ENCODE assay signal across 20 mouse cellular contexts in the genomic region with DNA sequence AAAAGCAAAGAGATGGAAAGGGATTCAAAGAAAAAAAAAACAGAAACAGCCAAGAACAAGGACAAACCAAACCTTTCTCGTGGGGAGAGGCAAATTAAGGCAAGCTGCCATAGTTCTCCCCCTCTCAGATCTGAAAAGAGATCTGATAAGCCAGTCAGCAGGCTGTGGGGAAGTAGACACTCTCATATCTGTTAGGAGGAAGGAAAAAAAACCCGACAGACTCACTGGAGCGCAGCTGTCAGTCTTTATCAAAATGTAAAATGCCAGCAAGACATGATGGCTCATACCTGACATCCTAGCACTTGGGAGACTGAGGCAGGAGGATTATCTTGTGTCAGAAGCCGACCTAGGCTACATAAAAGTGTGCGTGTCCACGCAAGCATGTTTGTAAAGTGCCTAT. TPM values are rescaled to one million over a fixed set of nuclear protein-coding genes. Genes with fewer than 3 reads are reported as not detected.
DNase-seq lines count a peak whose midpoint lies in the region; ATAC-seq and TF ChIP-seq lines count a peak whose summit lies in the region.
"Had no signal": no experiment of that assay in that cellular context is flagged by ENCODE, and none has a peak within 500 bp of the region (broad histone marks: within the 10 kb centered on the region; RNA-seq: fewer than 3 reads in every experiment).

No protein-coding gene starts in this region.

- in situ Hi-C loops in CH12.LX (cut with MboI; ENCODE audit: low pct_ligation_motif_present, low pct_unique_long_range_greater_than_20kb, low sequenced_read_pairs) = no loop called here

- no peak for TF ChIP-seq CTCF in CH12.LX (conservative IDR thresholded peaks at IDR 0.05 in 1 of 2, IDR thresholded peaks at IDR 0.05 in 1 of 2; ENCODE audit: low read depth in 2 of 2, low read length in 2 of 2)
- no peak for TF ChIP-seq CTCF in liver, postnatal 0 days (IDR thresholded peaks at IDR 0.05; ENCODE audit: low read depth)

- dilution Hi-C loops in CH12.LX (cut with MboI; ENCODE audit: extremely low pct_ligation_motif_present, extremely low pct_unique_long_range_greater_than_20kb, low sequenced_read_pairs) = no loop called here

- no peak for TF ChIP-seq POLR2A in CH12.LX (IDR thresholded peaks at IDR 0.05; ENCODE audit: low read depth, low read length)

- no peak; the same call in 1 of the 2 replicates for TF ChIP-seq RAD21 in CH12.LX (IDR thresholded peaks at IDR 0.05; ENCODE audit: low read depth, low read length)

- H3K4me1 ChIP-seq in CH12.LX (ENCODE audit: control insufficient read depth in 1 of 2, insufficient read depth in 2 of 2) = peaks cover 44 to 91% of the 10 kb centered on the region in 2 experiments
- peaks cover 68% of the 10 kb centered on the region for H3K4me1 ChIP-seq in liver, postnatal 0 days (ENCODE audit: insufficient read depth)
- H3K4me1 ChIP-seq: embryonic facial prominence, embryonic 15.5 days; forebrain, embryonic 10.5 days; midbrain, embryonic 15.5 days had no signal

- peaks cover 30 to 76% of the 10 kb centered on the region in 2 experiments for H3K36me3 ChIP-seq in CH12.LX (replicated peaks in 1 of 2; ENCODE audit: control insufficient read depth in 1 of 2, insufficient read depth in 1 of 2, low read length in 1 of 2)
- no peaks in the 10 kb centered on the region for H3K36me3 ChIP-seq in liver, postnatal 0 days (replicated peaks; ENCODE audit: insufficient read depth, low read length)
- H3K36me3 ChIP-seq in splenic B cell, adult 2 months (ENCODE audit: control insufficient read depth, insufficient read depth, low read length, poor library complexity, severe bottlenecking) = peaks cover 9% of the 10 kb centered on the region; the same call in 1 of the 2 replicates
- H3K36me3 ChIP-seq: embryonic facial prominence, embryonic 15.5 days; forebrain, embryonic 10.5 days; hindbrain, embryonic 12.5 days; midbrain, embryonic 15.5 days had no signal

- TF ChIP-seq EP300 in CH12.LX (IDR thresholded peaks at IDR 0.05; ENCODE audit: low read length) = peak; percentile 78
- no peak for TF ChIP-seq EP300 in liver, postnatal 0 days (IDR thresholded peaks at IDR 0.05; ENCODE audit: low read depth)

- H3K4me2 ChIP-seq in CH12.LX (ENCODE audit: insufficient read depth, low read depth, poor library complexity, severe bottlenecking) = peak overlapping the region; percentile 65
- H3K4me2 ChIP-seq in liver, postnatal 0 days (ENCODE audit: low read depth, low read length) = peak overlapping the region; percentile 34
- H3K4me2 ChIP-seq: embryonic facial prominence, embryonic 15.5 days; hindbrain, embryonic 12.5 days; midbrain, embryonic 15.5 days had no signal

- 37% methylated on average over 6 of the region's 6 CpGs for WGBS in liver, postnatal 0 days (ENCODE audit: insufficient replicate concordance)

- ATAC-seq in granulocyte monocyte progenitor cell, adult 5-6 weeks (replicated peaks; ENCODE audit: poor library complexity, severe bottlenecking) = peak; percentile 44; the same call in 1 of the 2 replicates
- no peak for ATAC-seq in liver, postnatal 0 days
- ATAC-seq: midbrain, embryonic 15.5 days had no signal

- peak; percentile 74 for DNase-seq in CH12.LX (ENCODE audit: extremely low read depth)
- DNase-seq in liver, postnatal 0 days = no peak
- DNase-seq in splenic B cell, adult 2 months (ENCODE audit: low read depth, low spot score) = peak; percentile 81
- DNase-seq in kidney, adult 8-10 months = no peak
- no peak for DNase-seq in embryo, embryonic 11 days
- DNase-seq in heart, postnatal 4 days = no peak
- DNase-seq: adrenal gland, postnatal 36 days; cerebellum, adult 9-11 months; gastrocnemius, adult 2 months; left cerebral cortex, postnatal 4 days; lung, adult 18-20 months; lung, postnatal 4 days; right cerebral cortex, postnatal 14 days; thymus, postnatal 4 days had no signal

- H3K9ac ChIP-seq in CH12.LX (ENCODE audit: insufficient read depth, low read depth) = no peak overlapping the region
- no peak overlapping the region for H3K9ac ChIP-seq in liver, postnatal 0 days (replicated peaks)
- H3K9ac ChIP-seq: embryonic facial prominence, embryonic 15.5 days; hindbrain, embryonic 12.5 days; midbrain, embryonic 15.5 days had no signal

- no peak overlapping the region for H3K4me3 ChIP-seq in CH12.LX (replicated peaks in 1 of 3; ENCODE audit: low read depth in 2 of 3, low read length in 2 of 3, poor library complexity in 1 of 3)
- H3K4me3 ChIP-seq in liver, postnatal 0 days (ENCODE audit: low read depth, low read length) = no peak overlapping the region
- H3K4me3 ChIP-seq: embryonic facial prominence, embryonic 15.5 days; forebrain, embryonic 10.5 days; gastrocnemius, adult 2 months; hindbrain, embryonic 12.5 days; layer of hippocampus, adult 2 months; midbrain, embryonic 15.5 days had no signal

- H3K27ac ChIP-seq in CH12.LX (ENCODE audit: insufficient read depth, low read depth) = peak overlapping the region; percentile 72
- H3K27ac ChIP-seq in liver, postnatal 0 days (ENCODE audit: low read depth) = peak overlapping the region; percentile 57
- H3K27ac ChIP-seq: embryonic facial prominence, embryonic 15.5 days; forebrain, embryonic 10.5 days; gastrocnemius, adult 2 months; hindbrain, embryonic 12.5 days; layer of hippocampus, adult 2 months; midbrain, embryonic 15.5 days had no signal

- peaks cover 68% of the 10 kb centered on the region for H3K79me2 ChIP-seq in CH12.LX (replicated peaks; ENCODE audit: control insufficient read depth, extremely low read depth, insufficient read depth, poor library complexity, severe bottlenecking)

- no peaks in the 10 kb centered on the region for H3K27me3 ChIP-seq in CH12.LX (replicated peaks)
- H3K27me3 ChIP-seq in liver, postnatal 0 days (ENCODE audit: insufficient read depth, low read length) = no peaks in the 10 kb centered on the region
- no peaks in the 10 kb centered on the region for H3K27me3 ChIP-seq in splenic B cell, adult 2 months (ENCODE audit: control insufficient read depth, insufficient read depth, low read length, poor library complexity, severe bottlenecking)
- H3K27me3 ChIP-seq: embryonic facial prominence, embryonic 15.5 days; hindbrain, embryonic 12.5 days; midbrain, embryonic 15.5 days had no signal

- no peaks in the 10 kb centered on the region for H3K9me3 ChIP-seq in CH12.LX (replicated peaks; ENCODE audit: low read length)
- H3K9me3 ChIP-seq in liver, postnatal 0 days (ENCODE audit: low read length) = no peaks in the 10 kb centered on the region
- H3K9me3 ChIP-seq: embryonic facial prominence, embryonic 15.5 days; forebrain, embryonic 10.5 days; hindbrain, embryonic 12.5 days; midbrain, embryonic 15.5 days had no signal

TF ChIP-seq in CH12.LX, 34 proteins besides CTCF, POLR2A, EP300 and RAD21:
- TF ChIP-seq ZNF384 (IDR thresholded peaks at IDR 0.05; ENCODE audit: low read depth, low read length) (peak; percentile 82), ETS1 (conservative IDR thresholded peaks at IDR 0.05; ENCODE audit: low read depth, low read length) (peak; percentile 59), ZMIZ1 (IDR thresholded peaks at IDR 0.05; ENCODE audit: low read depth, low read length) (no peak), TCF12 (IDR thresholded peaks at IDR 0.05; ENCODE audit: low read depth, low read length) (0 out of 2 replicates have a peak, but pooled peaks have one; percentile 21), SIN3A (IDR thresholded peaks at IDR 0.05; ENCODE audit: low read length) (peak; percentile 65; the same call in 1 of the 2 replicates), ELF1 (IDR thresholded peaks at IDR 0.05; ENCODE audit: low read depth, low read length) (0 out of 2 replicates have a peak, but pooled peaks have one; percentile 14), SMC3 (IDR thresholded peaks at IDR 0.05; ENCODE audit: low read depth, low read length) (peak; percentile 9), MYC (IDR thresholded peaks at IDR 0.05; ENCODE audit: low read depth, low read length) (0 out of 2 replicates have a peak, but pooled peaks have one; percentile 42), USF2 (conservative IDR thresholded peaks at IDR 0.05; ENCODE audit: low read depth, low read length) (no peak), MAX (IDR thresholded peaks at IDR 0.05; ENCODE audit: low read length) (peak; percentile 40; the same call in 1 of the 2 replicates), MEF2A (IDR thresholded peaks at IDR 0.05; ENCODE audit: borderline replicate concordance, low read depth, low read length) (no peak), IRF4 (IDR thresholded peaks at IDR 0.05; ENCODE audit: low read depth, low read length) (peak; percentile 55; the same call in 1 of the 2 replicates), MAFK (IDR thresholded peaks at IDR 0.05; ENCODE audit: insufficient replicate concordance, low read length) (0 out of 2 replicates have a peak, but pooled peaks have one; percentile 32)

RNA-seq across cellular contexts. Expression of gene Inpp5d, which starts 12.1 kb away (rescaled TPM):
- total RNA-seq in CH12.LX (2012; rRNA removed) (80.9 and 97.1 TPM in 2 replicates), CH12.LX (2014; rRNA removed) (106 and 112 TPM in 2 replicates)
- polyA plus RNA-seq in CH12.LX (2012; ENCODE audit: insufficient read length, low read depth) = 109 TPM in 2 replicates
- 104 and 179 TPM in 2 replicates for total RNA-seq in granulocyte monocyte progenitor cell, adult 5-6 weeks (2014; fragmentation: Nextera tagmentation)
- total RNA-seq in granulocyte monocyte progenitor cell, adult 5-6 weeks (2017) = 52.2 and 73.5 TPM in 2 replicates
- 11.3 and 13.3 TPM in 2 replicates for polyA plus RNA-seq in liver, postnatal 0 days (2015; fragmentation: Nextera tagmentation; extraction: Ambion mirVana)
- 10 to 100 TPM; 10.7 to 15.6 TPM for total RNA-seq in heart, postnatal 4 days (2021)

RNA-seq across cellular contexts. Expression of gene Ngef, which starts 58.5 kb away (rescaled TPM):
- total RNA-seq in CH12.LX (2012; rRNA removed) (0.04 TPM in 1 of 2 replicates, not detected in the other), CH12.LX (2014; rRNA removed) (not detected in 2 replicates)
- not detected in 2 replicates for polyA plus RNA-seq in CH12.LX (2012; ENCODE audit: insufficient read length, low read depth)
- total RNA-seq in granulocyte monocyte progenitor cell, adult 5-6 weeks (2014; fragmentation: Nextera tagmentation) = not detected in 2 replicates
- total RNA-seq in granulocyte monocyte progenitor cell, adult 5-6 weeks (2017) = not detected in 2 replicates
- 5.6 and 7.9 TPM in 2 replicates for polyA plus RNA-seq in liver, postnatal 0 days (2015; fragmentation: Nextera tagmentation; extraction: Ambion mirVana)
- under 1 TPM; 0.29 to 0.41 TPM for total RNA-seq in heart, postnatal 4 days (2021)

Comparison
In these comparisons a context has a peak if more than half of its experiments do, and no peak if none do; other contexts are left out.
1. DNase-seq: peak in CH12.LX (single experiment) and splenic B cell, adult 2 months (single experiment); none in liver, postnatal 0 days (single experiment), kidney, adult 8-10 months (0 of 2), embryo, embryonic 11 days (single experiment) and heart, postnatal 4 days (single experiment).